Mouse (Mus musculus) cerebellum, adult 2 months (tissue): ENCODE data around the gene Lamc3. TPM values are rescaled to one million over a fixed set of nuclear protein-coding genes. Genes with fewer than 3 reads are reported as not detected.

Experiments used
- DNase-seq, 2 experiments: peaks; one replicate each; pipeline ENCODE4 v3.0.0; 2021
- H3K27ac ChIP-seq: fragments of 200-500 bp; 2 replicates; pipeline ENCODE4 v1.5.1; 2012; ENCODE audit warnings: low read length, control low read depth, inconsistent platforms; ENCODE audit not compliant: insufficient read depth
- H3K27me3 ChIP-seq: fragments of 200-500 bp; 2 replicates; pipeline ENCODE4 v1.6.1; 2012; ENCODE audit warnings: inconsistent platforms, mild to moderate bottlenecking, low read length, moderate library complexity; ENCODE audit not compliant: control insufficient read depth, insufficient read depth
- H3K4me1 ChIP-seq: fragments of 200-500 bp; 2 replicates; pipeline ENCODE4 v1.6.1; 2011; ENCODE audit warnings: low read length; ENCODE audit not compliant: control insufficient read depth, insufficient read depth
- H3K4me3 ChIP-seq: fragments of 200-500 bp; replicated peaks from 2 replicates; pipeline ENCODE3; 2011; ENCODE audit warnings: mild to moderate bottlenecking, low read depth, low read length, control low read depth; ENCODE audit not compliant: insufficient read depth
- CTCF ChIP-seq: fragments of 200-500 bp; IDR thresholded peaks from 2 replicates; pipeline ENCODE4 v1.5.1; 2011; ENCODE audit warnings: low read depth, mild to moderate bottlenecking, control low read depth, low read length, moderate library complexity, borderline replicate concordance; ENCODE audit not compliant: insufficient read depth
- POLR2A ChIP-seq: fragments of 200-500 bp; IDR thresholded peaks from 2 replicates; pipeline ENCODE4 v1.6.1; 2011; ENCODE audit warnings: low read length, control low read depth, borderline replicate concordance; ENCODE audit not compliant: insufficient read depth
- WGBS: fragments of 180-500 bp; shearing (Covaris S2); methylation state at CpG from one replicate; pipeline ENCODE4 v1.1.7; 2018; 5-methylcytosine and 5-hydroxymethylcytosine counted together
- polyA plus RNA-seq: library from polyadenylated mRNA; depleted of rRNA; stranded (reverse); fragments of >200 nt; gene quantifications from 2 replicates; pipeline ENCODE4 v1.2.3, GENCODE M21; 2012

Gene Lamc3
- polyA plus RNA-seq, 1 experiment = 3.8 TPM

DNA sequence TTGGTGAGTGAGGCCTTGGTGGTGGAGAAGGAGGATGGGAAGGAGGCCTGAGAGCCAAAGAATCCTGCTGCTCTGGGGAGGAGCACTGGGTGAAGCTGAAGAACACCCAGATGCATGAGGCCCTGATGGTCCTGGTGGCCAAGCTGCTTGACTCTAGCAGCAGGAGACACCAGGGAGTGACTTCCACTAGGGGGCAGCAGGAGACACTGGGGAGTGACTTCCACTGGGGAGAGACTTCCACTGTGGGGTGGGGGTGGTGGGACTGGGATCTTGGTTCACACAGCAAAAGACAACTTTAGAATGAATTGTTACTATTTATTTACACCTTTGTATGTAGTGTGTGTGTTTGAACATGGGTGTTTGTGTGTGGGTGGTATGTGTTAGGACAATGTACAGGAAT, 78.0 kb downstream of the Lamc3 start:
- no peak overlapping the region for H3K4me3 ChIP-seq
- peak; percentile 28; the same call in 1 of the 2 replicates for TF ChIP-seq CTCF
- TF ChIP-seq POLR2A = no peak
- no peaks in the 10 kb centered on the region for H3K27me3 ChIP-seq
- no peak overlapping the region for H3K27ac ChIP-seq
- DNase-seq = no peak
- H3K4me1 ChIP-seq = peaks cover 16% of the 10 kb centered on the region

DNA sequence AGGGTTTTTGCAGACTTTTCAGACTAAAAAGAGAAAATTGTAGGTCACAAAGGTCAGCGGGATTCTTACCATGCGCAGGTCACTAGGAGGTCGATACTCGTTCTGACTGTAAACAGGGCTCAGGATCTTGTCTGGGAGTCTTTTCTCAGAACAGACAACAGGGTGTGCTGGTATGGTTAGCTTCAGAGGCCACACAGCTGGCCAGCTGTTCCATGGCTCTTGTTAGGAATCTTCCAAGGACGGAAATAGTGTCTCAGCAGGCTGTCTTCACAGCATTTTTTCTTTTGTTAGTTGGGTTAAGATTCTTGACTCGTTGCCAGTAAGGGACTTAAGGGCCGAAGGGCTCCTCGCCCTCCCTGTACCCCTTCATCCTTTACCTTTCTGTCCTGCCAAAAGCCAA, 79.7 kb downstream of the Lamc3 start:
- Histone ChIP-seq H3K4me3 (no peak overlapping the region), H3K4me1 (peaks cover 16% of the 10 kb centered on the region), H3K27me3 (no peaks in the 10 kb centered on the region), H3K27ac (no peak overlapping the region)
- 79% methylated on average over 8 of the region's 8 CpGs for WGBS
- TF ChIP-seq POLR2A (no peak), CTCF (no peak)
- no peak for DNase-seq

DNA sequence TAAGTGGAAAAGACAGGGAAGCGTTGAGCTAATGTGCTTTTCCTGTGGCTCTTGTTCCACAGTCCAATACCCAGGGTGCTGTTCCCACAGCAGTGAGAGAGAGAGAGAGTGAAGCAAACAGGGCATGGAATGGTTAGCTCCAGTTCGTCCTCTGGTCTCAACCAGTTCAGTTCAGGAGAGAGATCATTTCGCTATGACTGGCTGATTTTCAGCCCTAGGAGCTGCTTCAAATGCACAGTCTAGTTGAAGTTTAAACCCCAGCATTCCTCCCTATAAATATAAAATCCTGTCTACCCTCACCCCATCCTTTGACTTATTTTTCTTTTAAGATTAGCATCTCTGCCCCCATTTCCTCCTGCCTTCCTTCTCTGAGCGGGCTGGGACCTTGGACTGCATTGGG, 85.5 kb downstream of the Lamc3 start:
- H3K4me1 ChIP-seq = no peaks in the 10 kb centered on the region
- DNase-seq = no peak
- 82% methylated on average over 4 of the region's 4 CpGs for whole genome bisulfite sequencing
- no peak overlapping the region for H3K27ac ChIP-seq
- no peak for TF ChIP-seq POLR2A
- TF ChIP-seq CTCF = no peak
- no peak overlapping the region for H3K4me3 ChIP-seq
- no peaks in the 10 kb centered on the region for H3K27me3 ChIP-seq

DNA sequence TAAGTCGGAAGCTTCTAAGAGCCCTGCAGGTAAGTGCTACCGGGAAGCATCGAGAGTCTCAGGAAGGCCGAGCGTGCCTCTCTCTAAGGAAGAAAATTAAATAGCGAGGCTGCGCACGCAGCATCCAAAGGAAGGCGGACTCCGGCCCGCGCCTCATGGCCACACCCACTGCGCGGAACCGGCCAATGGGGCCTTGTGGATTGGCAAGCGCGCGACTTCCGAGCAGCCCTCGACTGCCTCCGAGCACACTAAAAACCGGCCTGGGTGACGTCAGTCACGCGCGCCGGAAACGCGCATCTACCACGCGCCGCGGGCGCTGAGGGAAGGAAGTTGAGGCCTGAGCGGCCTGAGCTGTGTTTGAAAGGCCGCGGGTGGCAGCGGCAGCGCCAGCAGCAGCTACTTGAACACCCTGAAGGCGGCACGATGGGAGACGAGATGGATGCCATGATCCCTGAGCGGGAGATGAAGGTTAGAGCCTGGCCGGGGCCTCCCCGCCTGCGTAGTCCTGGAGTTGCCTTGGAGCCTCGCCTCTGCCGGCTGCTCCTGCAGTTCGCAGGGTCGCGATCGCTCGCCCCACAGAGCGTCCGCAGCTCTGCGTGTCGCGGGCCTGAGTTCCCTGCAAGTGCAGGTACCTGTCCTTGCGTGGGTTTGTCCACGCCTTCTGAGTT, 87.2 kb downstream of the Lamc3 start, which contains the start of gene Nup214:
Gene Nup214 (plus strand): TSS at position 296 of the 668 bp plus-strand sequence.
- under 1% methylated on average over 60 of the region's 60 CpGs for WGBS
- TF ChIP-seq CTCF = no peak
- TF ChIP-seq POLR2A = peak; percentile 69; the same call in 1 of the 2 replicates

DNA sequence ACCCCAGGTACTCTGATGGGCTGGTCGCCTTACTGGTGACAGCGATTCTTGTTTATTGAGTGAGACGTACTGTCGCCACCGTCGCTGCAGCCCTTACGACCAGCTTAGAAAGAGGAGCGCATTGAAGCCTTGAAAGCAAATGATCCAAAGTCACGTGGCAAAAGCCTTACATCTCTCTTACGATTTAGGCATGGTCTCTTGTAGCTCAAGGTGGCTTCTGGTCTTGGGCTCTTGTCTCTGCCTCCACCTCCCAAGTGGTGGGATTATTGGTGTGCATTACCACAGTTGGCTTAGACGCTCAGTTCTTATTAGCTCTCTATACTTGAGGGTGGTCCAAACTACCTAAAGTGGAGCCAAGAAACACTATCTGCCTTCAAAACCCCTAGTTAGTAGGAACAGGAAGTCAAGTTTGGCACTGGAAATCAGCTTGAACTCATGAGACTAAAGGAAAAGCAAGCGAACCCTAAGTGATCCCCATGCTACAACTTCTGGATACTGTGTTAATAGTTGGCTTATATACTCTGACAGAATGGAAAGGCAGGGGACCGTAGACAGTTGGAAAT, 87.8 kb downstream of the Lamc3 start:
- no peak for TF ChIP-seq POLR2A
- no peak for DNase-seq
- peak overlapping the region; percentile 77 for H3K4me3 ChIP-seq
- WGBS = 9% methylated on average over 13 of the region's 13 CpGs
- no peaks in the 10 kb centered on the region for H3K4me1 ChIP-seq
- no peaks in the 10 kb centered on the region for H3K27me3 ChIP-seq
- no peak overlapping the region for H3K27ac ChIP-seq

More for the DNA sequence above, 87.2 kb downstream of the Lamc3 start, which contains the start of gene Nup214:
- peak within 1 kb of the TSS; percentile 77 for H3K4me3 ChIP-seq
- peak; percentile 99 for DNase-seq
- no peaks in the 10 kb centered on the region for H3K4me1 ChIP-seq
- H3K27me3 ChIP-seq = no peaks in the 10 kb centered on the region
- no peak within 1 kb of the TSS; the same call in 1 of the 2 replicates for H3K27ac ChIP-seq

DNA sequence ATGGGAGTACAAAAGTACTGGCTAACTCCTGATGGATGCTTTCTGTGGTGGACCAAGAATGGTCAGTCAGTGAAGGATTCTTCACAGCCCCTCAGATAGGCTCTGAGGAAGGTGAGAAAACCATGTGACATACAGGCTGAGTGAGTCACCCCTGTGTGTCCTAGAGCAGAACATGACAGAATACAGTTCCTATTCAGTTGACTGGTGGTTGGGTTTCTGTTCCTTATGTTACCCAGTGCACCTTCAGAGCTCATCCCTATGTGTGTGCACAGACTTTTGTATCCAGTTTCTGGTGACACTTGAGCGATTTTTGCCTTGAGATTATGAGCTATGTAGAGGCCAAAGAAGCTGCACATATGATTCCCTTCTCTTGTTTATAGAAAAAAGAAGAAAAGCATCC, 100.7 kb downstream of the Lamc3 start:
- 96% methylated on average over 1 of the region's 1 CpGs for WGBS
- H3K27ac ChIP-seq = no peak overlapping the region
- no peaks in the 10 kb centered on the region for H3K4me1 ChIP-seq
- TF ChIP-seq CTCF (no peak), POLR2A (no peak)
- no peak overlapping the region for H3K4me3 ChIP-seq
- no peaks in the 10 kb centered on the region for H3K27me3 ChIP-seq
- DNase-seq = no peak

DNA sequence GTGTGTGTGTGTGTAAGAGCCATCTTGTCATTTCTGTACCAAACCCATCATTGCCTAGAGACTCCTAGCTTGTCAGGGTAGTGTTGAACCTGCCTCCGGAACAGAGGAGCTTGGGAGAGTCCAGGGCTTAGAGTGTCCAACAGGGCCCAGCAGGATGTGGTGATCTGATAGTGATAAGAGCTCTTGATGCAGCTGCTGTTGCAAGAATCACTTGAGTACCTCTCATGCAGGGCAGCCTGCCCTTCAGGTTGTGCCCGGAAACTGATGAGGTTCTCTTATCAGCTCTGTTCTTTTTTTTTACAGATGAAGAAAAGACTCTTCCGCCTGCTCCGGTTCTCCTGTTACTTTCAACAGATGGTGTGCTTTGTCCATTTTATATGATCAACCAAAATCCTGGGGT, 103.9 kb downstream of the Lamc3 start:
- TF ChIP-seq CTCF (no peak), POLR2A (no peak)
- Histone ChIP-seq H3K4me3 (no peak overlapping the region), H3K27me3 (no peaks in the 10 kb centered on the region), H3K27ac (no peak overlapping the region), H3K4me1 (no peaks in the 10 kb centered on the region)
- no peak for DNase-seq
- 96% methylated on average over 4 of the region's 4 CpGs for WGBS

DNA sequence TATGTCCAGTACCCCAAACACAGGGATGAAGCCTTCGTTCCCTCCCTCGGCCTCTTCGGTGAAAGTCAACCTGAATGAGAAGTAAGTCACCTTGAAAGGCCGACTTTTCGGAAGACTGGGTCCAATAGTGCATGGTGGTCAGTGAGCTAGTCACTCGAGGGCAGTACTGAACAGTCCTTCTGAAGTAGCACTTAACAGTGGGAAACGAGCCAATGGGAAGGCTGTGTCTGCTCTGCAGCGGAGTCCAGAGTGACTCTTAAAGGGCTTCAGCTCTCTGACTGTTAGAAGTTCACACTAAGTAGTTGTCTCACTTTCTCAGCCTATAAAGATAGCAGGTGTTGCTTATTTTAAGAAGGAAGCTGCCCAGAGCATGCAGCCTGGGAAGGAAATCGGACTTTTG, 107.8 kb downstream of the Lamc3 start:
- TF ChIP-seq POLR2A (no peak), CTCF (no peak)
- WGBS = 89% methylated on average over 9 of the region's 9 CpGs
- DNase-seq = no peak
- no peaks in the 10 kb centered on the region for H3K27me3 ChIP-seq
- H3K27ac ChIP-seq = no peak overlapping the region
- no peak overlapping the region for H3K4me3 ChIP-seq
- H3K4me1 ChIP-seq = no peaks in the 10 kb centered on the region
